Mouse (Mus musculus) hindbrain, embryonic 15.5 days (tissue): Measurements from ENCODE around the gene Nxph3. TPM values are rescaled to one million over a fixed set of nuclear protein-coding genes. Genes with fewer than 3 reads are reported as not detected.

ENCODE experiments used
- ATAC-seq: fragments of 200-750 bp; cut with Nextera tagmentation; 2 replicates; pipeline ENCODE4 v1.8.0; 2017; ENCODE audit warnings: low read depth, moderate number of reproducible peaks, moderate TSS enrichment; ENCODE audit not compliant: low FRiP score
- H3K27ac ChIP-seq: fragments of 300-500 bp; sonication (generic); replicated peaks from 2 replicates; pipeline ENCODE4 v1.5.1; 2015; ENCODE audit warnings: mild to moderate bottlenecking, inconsistent platforms
- H3K27me3 ChIP-seq: fragments of 300-500 bp; sonication (generic); 2 replicates; pipeline ENCODE4 v1.6.1; 2015; ENCODE audit warnings: control low read depth, inconsistent platforms
- H3K36me3 ChIP-seq: fragments of 300-500 bp; sonication (generic); 2 replicates; pipeline ENCODE4 v1.6.1; 2015; ENCODE audit warnings: control low read depth, inconsistent platforms
- H3K4me1 ChIP-seq: fragments of 300-500 bp; sonication (generic); replicated peaks from 2 replicates; pipeline ENCODE4 v1.6.1; 2015; ENCODE audit warnings: control low read depth, inconsistent platforms
- H3K4me2 ChIP-seq: fragments of 300-500 bp; sonication (generic); 2 replicates; pipeline ENCODE4 v1.6.1; 2015; ENCODE audit warnings: moderate library complexity, mild to moderate bottlenecking, inconsistent platforms
- H3K4me3 ChIP-seq: fragments of 300-500 bp; sonication (generic); 2 replicates; pipeline ENCODE4 v1.5.1; 2015; ENCODE audit warnings: mild to moderate bottlenecking, inconsistent platforms
- H3K9ac ChIP-seq: fragments of 300-500 bp; sonication (generic); 2 replicates; pipeline ENCODE4 v1.6.1; 2015; ENCODE audit warnings: inconsistent platforms
- H3K9me3 ChIP-seq: fragments of 300-500 bp; sonication (generic); 2 replicates; pipeline ENCODE4 v1.6.1; 2016; ENCODE audit warnings: control low read depth, inconsistent platforms
- WGBS: fragments of 180-500 bp; shearing (Covaris S2); methylation state at CpG from one replicate; pipeline ENCODE4 v1.1.7; 2015; 5-methylcytosine and 5-hydroxymethylcytosine counted together
- polyA plus RNA-seq: library from polyadenylated mRNA; unstranded; fragments of >200 nt; fragmentation: Nextera tagmentation; extraction: Ambion mirVana; gene quantifications from 2 replicates; pipeline ENCODE4 v1.2.1, GENCODE M21; 2015

Gene Nxph3
- polyA plus RNA-seq: 3.3 and 3.9 TPM in 2 replicates

DNA sequence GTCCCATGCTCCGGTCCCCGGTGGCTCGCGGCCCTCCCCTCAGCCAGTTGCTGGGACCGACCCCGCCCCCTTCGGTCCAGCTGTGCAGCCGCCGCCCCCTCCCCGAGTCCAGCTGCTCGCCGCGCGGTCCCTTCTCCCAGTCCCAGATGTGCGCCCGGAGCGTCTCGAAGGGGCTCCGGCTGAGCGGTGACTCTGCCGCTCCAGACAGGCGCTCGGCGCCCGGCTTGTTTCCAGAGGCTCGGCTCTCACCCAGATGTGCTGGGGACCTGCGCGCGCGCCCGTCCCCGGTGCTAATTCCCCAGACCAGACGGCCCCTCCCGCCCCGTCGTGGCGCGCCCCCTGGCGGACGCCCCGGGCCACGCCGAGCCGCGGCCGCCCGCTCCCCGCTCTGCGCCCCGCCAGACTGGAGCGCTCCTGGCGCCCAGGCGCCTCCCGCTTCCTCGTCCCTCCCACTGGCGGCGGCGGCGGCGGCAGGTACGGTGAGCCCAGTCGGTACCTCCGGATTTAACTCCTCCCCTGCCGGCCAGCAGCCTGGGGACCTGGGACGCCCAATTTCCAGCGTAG, at the start of gene Nxph3:
Gene Nxph3 (minus strand): TSS at position 273 of the 564 bp plus-strand sequence.
- H3K4me1 ChIP-seq: peaks cover 40% of the 10 kb centered on the region
- H3K9ac ChIP-seq: peak within 1 kb of the TSS; percentile 56
- H3K36me3 ChIP-seq: no peaks in the 10 kb centered on the region
- peak within 1 kb of the TSS; percentile 54 for H3K4me3 ChIP-seq
- peak; percentile 54; the same call in 1 of the 2 replicates for ATAC-seq
- WGBS: under 1% methylated on average over 52 of the region's 66 CpGs
- no peak within 1 kb of the TSS for H3K27ac ChIP-seq
- H3K9me3 ChIP-seq: no peaks in the 10 kb centered on the region
- peak within 1 kb of the TSS; percentile 85 for H3K4me2 ChIP-seq
- H3K27me3 ChIP-seq: peaks cover 33% of the 10 kb centered on the region

DNA sequence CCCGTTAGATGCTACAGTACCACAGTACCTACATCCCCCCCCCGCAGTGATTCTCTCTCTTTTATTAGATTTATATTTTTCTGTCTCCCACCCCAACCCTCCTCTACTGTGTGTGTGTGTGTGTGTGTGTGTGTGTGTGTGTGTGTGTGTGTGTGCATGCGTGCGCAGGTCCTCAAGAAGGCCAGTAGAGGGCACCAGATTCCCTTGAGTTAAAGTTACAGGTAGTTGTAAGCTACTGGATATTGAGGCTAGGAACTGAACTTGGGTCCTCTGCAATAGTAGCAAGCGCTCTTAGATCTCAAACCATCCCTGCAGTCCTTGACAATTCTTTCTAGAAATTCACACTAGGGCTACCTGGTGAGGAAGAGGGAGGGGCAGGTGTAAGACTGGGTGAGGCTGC, 49.5 kb upstream of the Nxph3 start:
- Histone ChIP-seq H3K4me2 (no peak overlapping the region), H3K27me3 (no peaks in the 10 kb centered on the region), H3K9me3 (no peaks in the 10 kb centered on the region), H3K4me3 (no peak overlapping the region), H3K9ac (no peak overlapping the region), H3K36me3 (no peaks in the 10 kb centered on the region), H3K4me1 (peaks cover 8% of the 10 kb centered on the region; the same call in 1 of the 2 replicates), H3K27ac (no peak overlapping the region)
- ATAC-seq: no peak
- WGBS: 97% methylated on average over 5 of the region's 5 CpGs

DNA sequence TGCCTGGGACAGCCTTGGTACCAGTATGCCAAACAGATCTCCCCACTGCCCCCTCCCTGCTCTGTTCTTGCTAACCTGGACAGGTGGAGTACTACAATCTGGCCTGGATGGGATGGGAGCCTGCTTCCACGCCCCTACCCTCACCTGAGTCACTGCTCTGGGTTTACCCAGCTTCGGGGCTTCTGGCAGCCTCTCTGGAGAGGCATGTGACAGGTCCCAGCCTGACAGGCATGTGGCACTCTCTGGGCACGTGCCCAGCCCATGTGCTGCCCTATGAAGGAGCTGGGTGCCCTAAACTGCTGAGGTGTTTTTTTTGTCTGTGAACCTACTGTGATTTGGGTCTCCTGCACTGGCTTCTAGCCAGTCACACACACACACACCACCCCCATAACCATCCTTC, 46.4 kb upstream of the Nxph3 start:
- ATAC-seq: no peak

DNA sequence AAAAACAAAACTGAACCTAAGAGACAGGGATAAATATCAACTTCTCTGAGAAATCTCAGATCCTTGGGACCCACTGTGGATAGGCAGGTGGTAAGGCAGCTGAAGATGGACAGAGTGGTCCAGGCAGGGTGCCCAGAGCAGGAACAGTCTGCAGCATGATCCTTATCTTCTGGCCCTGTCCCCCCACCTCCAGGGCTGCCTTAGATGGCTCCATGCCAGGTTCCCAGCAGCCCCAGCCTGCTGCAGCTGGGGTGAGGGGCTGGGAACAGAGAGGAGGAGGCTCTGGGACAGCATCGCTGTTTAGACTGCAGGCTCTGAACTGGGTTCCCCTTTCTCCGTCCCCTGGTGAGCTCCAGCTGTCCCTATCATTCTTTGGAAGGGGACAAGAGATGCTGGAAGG, 45.4 kb upstream of the Nxph3 start:
- 48% methylated on average over 2 of the region's 2 CpGs for WGBS
- no peaks in the 10 kb centered on the region for H3K9me3 ChIP-seq
- H3K36me3 ChIP-seq: no peaks in the 10 kb centered on the region
- H3K27me3 ChIP-seq: no peaks in the 10 kb centered on the region
- H3K27ac ChIP-seq: no peak overlapping the region
- H3K4me1 ChIP-seq: peaks cover 8% of the 10 kb centered on the region; the same call in 1 of the 2 replicates
- no peak for ATAC-seq
- no peak overlapping the region for H3K9ac ChIP-seq
- H3K4me2 ChIP-seq: no peak overlapping the region
- no peak overlapping the region for H3K4me3 ChIP-seq

More for the DNA sequence above, 46.4 kb upstream of the Nxph3 start:
- Histone ChIP-seq H3K4me2 (no peak overlapping the region), H3K4me3 (no peak overlapping the region), H3K9me3 (no peaks in the 10 kb centered on the region), H3K36me3 (no peaks in the 10 kb centered on the region), H3K27ac (no peak overlapping the region), H3K9ac (no peak overlapping the region), H3K4me1 (peaks cover 8% of the 10 kb centered on the region; the same call in 1 of the 2 replicates), H3K27me3 (no peaks in the 10 kb centered on the region)
- 51% methylated on average over 3 of the region's 3 CpGs for WGBS

DNA sequence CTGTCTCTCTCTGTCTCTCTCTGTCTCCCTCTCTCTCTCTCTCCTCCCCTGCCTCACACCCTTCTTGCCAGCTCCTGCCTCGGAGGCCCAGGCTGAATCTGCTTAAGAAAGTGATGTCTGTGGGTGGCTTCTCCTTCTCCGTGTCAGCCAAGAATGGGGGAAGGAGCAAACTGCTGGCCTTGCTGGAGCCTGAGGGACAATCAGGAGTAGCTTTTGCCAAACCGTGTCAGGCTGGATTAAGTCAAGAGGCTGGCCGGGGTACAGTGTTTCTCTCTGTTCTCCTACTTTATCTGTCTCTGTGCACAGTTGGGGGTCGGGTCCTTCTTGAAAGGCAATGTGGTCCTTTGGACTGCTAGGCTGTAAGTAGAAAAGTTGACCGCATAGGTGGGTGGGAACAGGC, 43.3 kb upstream of the Nxph3 start:
- no peaks in the 10 kb centered on the region for H3K9me3 ChIP-seq
- H3K4me2 ChIP-seq: no peak overlapping the region
- peaks cover 8% of the 10 kb centered on the region; the same call in 1 of the 2 replicates for H3K4me1 ChIP-seq
- H3K27me3 ChIP-seq: no peaks in the 10 kb centered on the region
- H3K36me3 ChIP-seq: no peaks in the 10 kb centered on the region
- H3K9ac ChIP-seq: no peak overlapping the region
- ATAC-seq: no peak
- H3K27ac ChIP-seq: no peak overlapping the region
- 33% methylated on average over 6 of the region's 6 CpGs for WGBS
- no peak overlapping the region for H3K4me3 ChIP-seq

DNA sequence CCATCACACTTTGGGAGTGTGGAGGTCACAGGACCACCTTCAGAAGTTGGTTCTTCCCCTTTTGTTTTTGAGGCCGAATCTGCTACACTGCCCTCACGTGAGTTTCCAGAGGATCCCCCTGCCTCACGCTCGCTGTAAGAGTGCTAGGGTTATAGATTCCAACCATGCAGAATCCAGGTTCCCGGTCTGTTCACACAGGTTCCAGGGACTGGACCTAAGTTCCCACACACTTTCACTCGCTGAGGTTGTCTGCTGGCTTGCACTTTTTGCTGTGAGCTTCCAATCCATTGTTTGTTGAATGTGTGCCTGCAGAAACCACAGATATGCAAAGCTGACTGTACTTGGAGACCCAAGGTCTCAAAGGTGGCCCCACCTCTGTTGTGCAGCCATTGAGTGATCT, 42.7 kb upstream of the Nxph3 start:
- H3K9me3 ChIP-seq: no peaks in the 10 kb centered on the region
- no peak overlapping the region for H3K4me2 ChIP-seq
- H3K9ac ChIP-seq: no peak overlapping the region
- H3K36me3 ChIP-seq: no peaks in the 10 kb centered on the region
- H3K4me1 ChIP-seq: peaks cover 8% of the 10 kb centered on the region; the same call in 1 of the 2 replicates
- H3K27me3 ChIP-seq: no peaks in the 10 kb centered on the region
- WGBS: 84% methylated on average over 6 of the region's 6 CpGs
- no peak overlapping the region for H3K4me3 ChIP-seq
- no peak for ATAC-seq
- H3K27ac ChIP-seq: no peak overlapping the region

DNA sequence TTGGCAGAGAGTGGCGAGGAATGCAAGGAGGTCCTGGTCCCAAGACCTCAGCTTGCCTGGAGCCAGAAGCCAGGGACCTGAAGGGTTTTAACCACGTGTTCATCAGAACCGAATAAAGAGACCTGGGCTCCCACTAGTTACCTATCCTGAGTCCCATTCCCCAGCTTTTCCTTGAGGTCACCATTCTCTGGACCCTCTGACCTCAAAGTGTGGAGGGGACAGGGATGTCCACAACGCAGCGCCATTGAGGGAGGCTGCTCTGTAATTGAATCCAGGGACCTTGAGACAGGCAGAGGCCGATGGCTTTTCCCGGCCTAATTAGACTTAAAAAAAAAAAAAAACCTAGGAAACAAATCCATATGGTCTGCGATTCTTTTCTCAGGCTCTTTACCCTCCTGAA, 40.9 kb upstream of the Nxph3 start:
- H3K9ac ChIP-seq: no peak overlapping the region
- H3K27me3 ChIP-seq: no peaks in the 10 kb centered on the region
- no peak overlapping the region for H3K27ac ChIP-seq
- H3K36me3 ChIP-seq: no peaks in the 10 kb centered on the region
- H3K9me3 ChIP-seq: no peaks in the 10 kb centered on the region
- WGBS: 73% methylated on average over 8 of the region's 8 CpGs
- ATAC-seq: no peak
- H3K4me3 ChIP-seq: no peak overlapping the region
- peaks cover 8% of the 10 kb centered on the region; the same call in 1 of the 2 replicates for H3K4me1 ChIP-seq
- H3K4me2 ChIP-seq: no peak overlapping the region

DNA sequence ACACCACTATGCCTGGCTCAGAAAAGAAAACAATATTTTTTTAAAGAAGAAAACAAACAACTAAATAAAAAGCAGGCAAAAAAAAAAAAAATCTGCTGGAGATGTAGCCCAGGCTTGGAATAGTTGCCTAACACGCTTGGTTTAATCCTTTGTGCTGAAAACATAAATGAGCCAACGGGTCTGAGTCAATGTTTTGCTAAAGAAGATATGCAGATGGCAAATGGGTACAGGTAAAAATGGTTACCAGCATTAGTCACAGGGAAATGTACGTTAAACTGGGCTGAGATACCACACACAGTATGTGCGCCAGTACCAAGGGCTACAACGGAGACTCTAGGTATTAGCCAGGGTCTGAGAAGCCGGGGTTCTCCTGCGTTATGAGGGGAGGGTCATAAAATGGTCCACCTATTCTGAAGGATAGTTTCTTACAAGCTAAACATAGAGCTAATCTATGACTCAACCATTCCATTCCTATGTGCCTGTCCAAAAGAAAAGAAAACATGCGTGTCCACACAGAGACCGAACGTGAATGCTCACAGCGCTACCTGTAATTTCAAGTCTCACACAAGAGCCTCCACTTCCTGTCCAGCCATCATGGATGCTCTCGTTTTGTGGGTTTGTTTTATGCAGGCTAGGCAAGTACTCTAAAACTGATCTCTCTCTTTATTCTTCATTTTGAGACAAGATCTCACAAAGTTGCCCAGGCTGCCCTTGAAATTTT, 36.1 kb upstream of the Nxph3 start:
- Histone ChIP-seq H3K9me3 (no peaks in the 10 kb centered on the region), H3K4me3 (no peak overlapping the region), H3K4me1 (no peaks in the 10 kb centered on the region), H3K27ac (no peak overlapping the region), H3K4me2 (no peak overlapping the region), H3K27me3 (no peaks in the 10 kb centered on the region), H3K36me3 (no peaks in the 10 kb centered on the region), H3K9ac (no peak overlapping the region)
- WGBS: 84% methylated on average over 12 of the region's 12 CpGs
- no peak for ATAC-seq

DNA sequence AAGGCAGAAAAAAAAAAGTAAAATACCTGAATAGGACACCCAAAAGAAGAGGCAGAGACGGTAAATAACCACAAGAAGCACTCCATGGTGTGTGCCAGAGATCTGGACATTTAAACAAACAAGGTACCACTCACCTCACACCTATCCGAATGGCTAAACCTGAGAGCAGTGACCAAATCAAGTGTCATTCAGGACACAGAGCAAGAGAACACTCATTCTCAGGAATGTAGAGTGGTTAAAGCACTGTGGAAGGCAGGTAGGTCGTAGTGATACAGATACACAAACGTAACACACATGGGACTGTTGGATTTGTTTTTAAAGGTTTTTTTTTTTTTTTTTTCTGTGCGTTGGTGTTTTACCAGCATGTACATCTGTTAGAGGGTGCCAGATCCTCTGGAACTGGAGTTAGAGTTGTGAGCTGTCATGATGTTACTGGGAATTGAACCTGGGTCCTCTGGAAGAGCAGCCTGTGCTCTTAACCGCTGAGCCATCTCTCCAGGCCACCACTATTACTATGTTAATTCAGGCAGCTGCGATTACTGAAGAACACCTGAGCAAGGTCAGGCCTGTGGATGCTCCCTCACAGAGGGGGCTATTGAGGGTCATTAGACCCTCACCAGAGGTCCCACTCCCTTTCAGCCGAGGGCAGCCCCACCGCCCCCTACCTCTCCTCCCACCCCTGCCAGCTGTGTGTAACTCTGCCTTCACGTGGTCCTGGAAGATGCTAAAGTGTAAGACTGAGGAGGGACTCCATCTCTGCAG, 31.8 kb upstream of the Nxph3 start:
- no peak for ATAC-seq
- Histone ChIP-seq H3K4me1 (no peaks in the 10 kb centered on the region), H3K27me3 (no peaks in the 10 kb centered on the region), H3K27ac (no peak overlapping the region), H3K36me3 (no peaks in the 10 kb centered on the region), H3K9ac (no peak overlapping the region), H3K4me3 (no peak overlapping the region), H3K9me3 (no peaks in the 10 kb centered on the region), H3K4me2 (no peak overlapping the region)
- WGBS: 65% methylated on average over 10 of the region's 10 CpGs

DNA sequence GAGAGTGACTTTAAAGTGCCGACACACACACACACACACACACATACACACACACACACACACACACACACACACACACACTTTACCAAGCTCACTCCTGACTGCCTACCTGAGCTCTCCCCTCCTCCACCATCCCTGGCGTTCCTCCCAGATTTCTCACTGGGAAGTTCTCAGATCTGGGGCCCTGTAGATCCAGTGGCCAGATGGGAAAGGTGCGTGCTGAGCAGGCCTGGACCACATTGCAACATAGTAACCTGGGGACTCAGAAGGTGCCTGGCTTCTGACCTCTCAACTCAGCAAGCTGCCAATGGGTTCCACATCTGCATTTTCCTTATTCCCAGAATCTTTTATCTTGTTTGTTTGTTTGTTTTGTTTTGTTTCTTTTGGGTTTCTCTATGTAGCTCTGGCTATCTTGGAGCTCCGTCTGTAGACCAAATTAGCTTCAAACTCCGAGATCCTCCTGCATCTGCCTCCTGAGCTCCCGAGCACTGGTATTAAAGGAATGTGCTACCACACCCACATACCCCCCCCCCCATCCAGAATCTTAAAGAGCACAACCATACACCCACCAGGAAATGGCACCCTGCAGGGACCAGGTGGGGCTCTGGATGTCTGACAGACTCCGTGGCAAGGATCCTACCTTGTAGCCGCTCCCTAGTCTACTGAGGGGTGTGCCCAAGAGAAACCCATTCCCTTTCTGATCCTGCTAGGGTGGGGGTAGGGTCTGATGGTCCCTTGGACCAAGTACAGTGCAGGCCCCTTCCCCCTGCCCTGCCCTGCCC, 30.4 kb upstream of the Nxph3 start:
- no peaks in the 10 kb centered on the region for H3K36me3 ChIP-seq
- 0 out of 2 replicates have a peak, but pooled peaks cover 6% of the 10 kb centered on the region for H3K4me1 ChIP-seq
- WGBS: 88% methylated on average over 8 of the region's 8 CpGs
- no peaks in the 10 kb centered on the region for H3K27me3 ChIP-seq
- no peak overlapping the region for H3K9ac ChIP-seq
- H3K27ac ChIP-seq: no peak overlapping the region
- ATAC-seq: no peak
- H3K9me3 ChIP-seq: no peaks in the 10 kb centered on the region
- no peak overlapping the region for H3K4me2 ChIP-seq
- H3K4me3 ChIP-seq: no peak overlapping the region

DNA sequence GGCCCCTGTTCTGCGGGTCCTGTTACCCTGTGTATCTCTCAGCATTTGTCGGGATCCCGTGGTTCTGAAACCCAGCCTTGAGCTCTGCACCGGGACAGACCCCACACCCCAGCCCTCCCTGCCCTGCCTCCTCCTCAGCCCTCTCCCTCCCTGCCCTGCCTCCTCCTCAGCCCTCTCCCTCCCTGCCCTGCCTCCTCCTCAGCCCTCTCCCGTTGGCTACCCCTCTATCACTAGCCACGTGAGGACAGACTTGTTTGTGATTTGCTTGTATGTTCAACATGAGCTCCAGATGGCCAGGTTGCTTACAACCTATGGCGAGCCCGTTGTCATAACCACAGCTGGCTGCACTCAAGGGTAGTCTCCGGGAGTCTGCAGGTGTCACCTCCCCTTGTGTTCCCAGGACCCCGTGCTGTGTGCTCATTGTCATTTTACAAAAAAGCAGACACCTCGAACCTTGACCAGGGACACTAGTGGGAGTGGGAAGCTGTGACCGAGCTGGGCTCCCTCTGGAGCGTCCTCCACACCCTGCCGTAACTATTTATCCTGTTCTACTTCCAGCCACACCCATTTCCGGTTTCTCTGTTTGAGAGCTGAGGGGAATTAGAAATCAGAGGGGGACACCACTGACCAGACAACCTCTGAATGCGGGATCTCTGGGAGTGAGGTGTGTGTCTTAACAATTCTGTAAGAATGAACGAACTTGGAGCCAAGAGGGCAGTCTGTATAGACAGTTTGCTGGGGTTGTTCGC, 26.4 kb upstream of the Nxph3 start:
- no peaks in the 10 kb centered on the region for H3K27me3 ChIP-seq
- no peak overlapping the region for H3K9ac ChIP-seq
- no peaks in the 10 kb centered on the region for H3K36me3 ChIP-seq
- ATAC-seq: peak; percentile 46; the same call in 1 of the 2 replicates
- H3K4me2 ChIP-seq: 0 out of 2 replicates have a peak overlapping the region, but pooled peaks have one; percentile 14
- no peaks in the 10 kb centered on the region for H3K9me3 ChIP-seq
- H3K4me1 ChIP-seq: peaks cover 14% of the 10 kb centered on the region; the same call in 1 of the 2 replicates
- WGBS: 40% methylated on average over 18 of the region's 18 CpGs
- no peak overlapping the region for H3K4me3 ChIP-seq
- no peak overlapping the region for H3K27ac ChIP-seq
